Mouse (Mus musculus) liver, postnatal 0 days (tissue): Measurements from ENCODE around the gene Padi2.

Experiments used
- CTCF ChIP-seq: sonication (generic); IDR thresholded peaks from 2 replicates; pipeline ENCODE4 v1.5.1; 2016; ENCODE audit warnings: antibody characterized with exemption, low read depth
- EP300 ChIP-seq: IDR thresholded peaks from 2 replicates; pipeline ENCODE4 v1.6.1; 2016; ENCODE audit warnings: antibody characterized with exemption, low read depth, mild to moderate bottlenecking

- TF ChIP-seq CTCF (peak; percentile 95), EP300 (no peak)
Observed at GRCm38 (mm10) chr4:140957725-140958124, 51.6 kb downstream of the Padi2 start.
